Mouse (Mus musculus): Measurements from ENCODE around the gene Aldh8a1. TPM values are rescaled to one million over a fixed set of nuclear protein-coding genes. Genes with fewer than 3 reads are reported as not detected.

Aldh8a1 gene
- polyA plus RNA-seq, 1 experiment from 2014 or later = not detected

DNA sequence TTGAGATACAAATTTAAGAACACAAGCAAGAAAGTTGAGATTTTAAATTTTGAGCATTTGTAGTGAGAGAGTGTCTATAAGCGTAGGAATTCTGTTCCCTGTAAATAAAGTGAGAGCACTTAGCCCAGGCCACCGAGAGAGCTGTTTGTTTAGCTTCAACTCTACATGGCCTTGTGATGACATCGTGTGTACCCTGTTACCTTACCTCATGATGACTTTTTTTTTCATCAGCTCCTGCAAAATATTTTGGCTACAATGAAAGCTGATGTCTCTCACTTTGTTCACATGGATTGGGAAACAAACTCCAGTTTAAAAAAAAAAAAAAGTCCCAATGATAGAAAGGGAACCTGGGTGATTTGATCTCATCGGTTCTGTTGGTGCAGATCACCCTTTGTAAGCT is 64.6 kb downstream of the Aldh8a1 start:
- H3K9ac ChIP-seq = no peak overlapping the region
- H3K9me3 ChIP-seq (ENCODE audit: low read depth, low read length) = no peaks in the 10 kb centered on the region
- ATAC-seq (ENCODE audit: insufficient read depth) = no peak
- no peaks in the 10 kb centered on the region for H3K36me3 ChIP-seq (ENCODE audit: insufficient read depth)
- 46% methylated on average over 4 of the region's 4 CpGs for WGBS
- no peak for TF ChIP-seq CTCF (IDR thresholded peaks at IDR 0.05; ENCODE audit: low read depth)
- DNase-seq = no peak
- H3K27ac ChIP-seq (ENCODE audit: low read depth) = no peak overlapping the region
- no peaks in the 10 kb centered on the region for H3K27me3 ChIP-seq (ENCODE audit: insufficient read depth, low read length)
- no peak overlapping the region for H3K4me2 ChIP-seq
- H3K4me3 ChIP-seq (ENCODE audit: low read depth, low read length) = no peak overlapping the region
- peaks cover 4% of the 10 kb centered on the region; the same call in 1 of the 2 replicates for H3K4me1 ChIP-seq (ENCODE audit: insufficient read depth)

DNA sequence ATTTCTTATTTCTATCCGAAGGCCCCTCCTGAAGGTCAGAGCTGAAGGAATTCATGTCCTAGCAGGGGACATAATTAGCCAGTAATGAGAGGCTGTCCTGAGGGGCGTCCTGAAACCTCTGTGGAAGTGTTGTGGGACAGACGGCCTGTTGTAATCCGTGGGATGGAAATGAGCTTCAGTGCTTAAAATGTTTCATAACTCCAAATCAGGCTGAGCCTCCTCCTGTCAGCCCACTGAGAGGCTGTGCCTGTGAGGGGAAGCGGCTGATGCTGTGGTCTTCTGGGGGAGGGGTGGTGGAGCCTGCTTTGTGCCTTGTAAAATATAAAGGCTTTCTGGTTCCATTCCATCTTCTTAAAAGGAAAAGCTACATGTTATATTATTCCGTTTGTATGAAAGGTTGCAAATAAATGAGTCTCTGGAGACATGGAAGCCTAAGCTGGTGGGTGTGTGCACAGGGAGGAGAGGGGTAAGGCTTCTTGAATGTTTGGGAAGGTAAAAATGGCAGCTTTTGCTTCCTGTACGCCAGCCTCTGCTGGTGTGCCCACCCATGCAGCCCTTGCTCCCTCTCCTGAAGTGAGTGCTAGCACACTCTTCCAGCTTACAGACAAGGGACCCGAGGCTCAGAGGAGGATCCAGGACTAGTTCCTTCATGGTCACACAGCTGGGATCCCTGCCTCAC is 66.7 kb downstream of the Aldh8a1 start:
- ATAC-seq (ENCODE audit: insufficient read depth) (peak; percentile 74; the same call in 1 of the 2 replicates), DNase-seq (peak; percentile 64)
- Histone ChIP-seq H3K4me3 (ENCODE audit: low read depth, low read length) (no peak overlapping the region), H3K4me1 (ENCODE audit: insufficient read depth) (peaks cover 8% of the 10 kb centered on the region; the same call in 1 of the 2 replicates), H3K27me3 (ENCODE audit: insufficient read depth, low read length) (no peaks in the 10 kb centered on the region), H3K9me3 (ENCODE audit: low read depth, low read length) (no peaks in the 10 kb centered on the region), H3K9ac (no peak overlapping the region), H3K36me3 (ENCODE audit: insufficient read depth) (no peaks in the 10 kb centered on the region), H3K4me2 (no peak overlapping the region), H3K27ac (ENCODE audit: low read depth) (0 out of 2 replicates have a peak overlapping the region, but pooled peaks have one; percentile 26)
- no peak for TF ChIP-seq CTCF (IDR thresholded peaks at IDR 0.05; ENCODE audit: low read depth)
- WGBS = 32% methylated on average over 8 of the region's 8 CpGs

DNA sequence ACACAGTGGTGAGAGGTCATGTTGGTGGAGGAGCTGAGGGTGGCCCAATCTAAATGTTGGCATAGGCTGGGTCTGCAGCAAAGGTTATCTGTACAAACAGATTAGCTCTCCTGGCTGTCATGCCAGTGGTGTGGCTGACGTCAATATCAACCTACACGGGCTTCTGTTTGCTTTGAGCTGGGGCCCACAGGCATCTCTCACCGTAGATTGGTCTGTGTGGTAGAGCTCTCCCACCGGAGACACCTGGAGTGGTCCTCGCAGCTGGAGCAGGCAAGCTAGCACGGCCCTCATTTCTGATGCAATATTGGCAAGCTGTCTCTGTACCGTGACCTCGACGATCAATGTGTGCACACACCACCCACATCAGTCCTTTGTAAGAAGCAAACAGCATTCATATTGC is 67.3 kb downstream of the Aldh8a1 start:
- H3K9me3 ChIP-seq (ENCODE audit: low read depth, low read length) = no peaks in the 10 kb centered on the region
- no peak for TF ChIP-seq CTCF (IDR thresholded peaks at IDR 0.05; ENCODE audit: low read depth)
- ATAC-seq (ENCODE audit: insufficient read depth) (no peak), DNase-seq (no peak)
- no peak overlapping the region for H3K27ac ChIP-seq (ENCODE audit: low read depth)
- H3K9ac ChIP-seq = no peak overlapping the region
- no peak overlapping the region for H3K4me3 ChIP-seq (ENCODE audit: low read depth, low read length)
- H3K27me3 ChIP-seq (ENCODE audit: insufficient read depth, low read length) = no peaks in the 10 kb centered on the region
- no peaks in the 10 kb centered on the region for H3K36me3 ChIP-seq (ENCODE audit: insufficient read depth)
- no peak overlapping the region for H3K4me2 ChIP-seq
- H3K4me1 ChIP-seq (ENCODE audit: insufficient read depth) = peaks cover 8% of the 10 kb centered on the region; the same call in 1 of the 2 replicates
- WGBS = 25% methylated on average over 9 of the region's 9 CpGs

Other genes with a start within 250 kb of the Aldh8a1 start
- 4.0 and 4.1 TPM in 2 replicates for gene Myb, start 216.3 kb upstream of the Aldh8a1 start, polyA plus RNA-seq (2014; fragmentation: Nextera tagmentation; extraction: Ambion mirVana)
- 88.6 and 92.5 TPM in 2 replicates for gene Hbs1l, start 81.3 kb upstream of the Aldh8a1 start, polyA plus RNA-seq (2014; fragmentation: Nextera tagmentation; extraction: Ambion mirVana)
- not detected in 2 replicates for gene 1700020N01Rik, start 215.9 kb downstream of the Aldh8a1 start, polyA plus RNA-seq (2014; fragmentation: Nextera tagmentation; extraction: Ambion mirVana)